9 mouse cellular contexts compared by ENCODE assay signal in the genomic region with DNA sequence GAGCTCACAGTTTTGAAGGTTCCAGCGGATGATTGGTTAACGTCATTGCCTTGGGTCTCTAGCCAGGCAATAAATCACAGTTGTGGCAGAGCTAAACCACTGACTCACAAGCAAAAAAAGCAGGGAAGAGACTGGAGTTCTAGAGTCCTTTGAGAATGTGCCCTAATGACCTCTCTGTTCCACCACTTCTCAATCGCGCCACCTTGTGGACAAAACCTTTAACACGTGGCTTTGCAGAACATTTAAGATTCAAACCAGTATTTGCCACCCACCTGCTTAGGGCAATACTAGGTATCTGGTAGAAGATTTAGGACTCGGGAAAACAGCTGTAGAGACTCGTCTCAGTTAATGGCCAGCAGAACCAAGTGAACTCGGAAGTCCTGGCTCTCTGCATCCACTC.
DNase-seq lines count a peak whose midpoint lies in the region; ATAC-seq and TF ChIP-seq lines count a peak whose summit lies in the region.
"Had no signal": no experiment of that assay in that cellular context is flagged by ENCODE, and none has a peak within 500 bp of the region (broad histone marks: within the 10 kb centered on the region; RNA-seq: fewer than 3 reads in every experiment).

No protein-coding gene starts in this region.

- no peak for ATAC-seq in lung, postnatal 0 days
- ATAC-seq in kidney, postnatal 0 days (replicated peaks; ENCODE audit: low FRiP score, low read depth), result no peak

- no peak overlapping the region for H3K4me3 ChIP-seq in lung, postnatal 0 days (ENCODE audit: low read depth, low read length)
- H3K4me3 ChIP-seq in kidney, postnatal 0 days (replicated peaks; ENCODE audit: low read depth, low read length), result no peak overlapping the region
- H3K4me3 ChIP-seq: limb, embryonic 13.5 days had no signal

- TF ChIP-seq EP300 in lung, postnatal 0 days (IDR thresholded peaks at IDR 0.05), result no peak

- no peak; the same call in 1 of the 2 replicates for TF ChIP-seq CTCF in lung, postnatal 0 days (IDR thresholded peaks at IDR 0.05)
- peak; percentile 44 for TF ChIP-seq CTCF in kidney, postnatal 0 days (IDR thresholded peaks at IDR 0.05; ENCODE audit: low read depth)

- WGBS in lung, postnatal 0 days, result 48% methylated on average over 8 of the region's 8 CpGs
- 54% methylated on average over 8 of the region's 8 CpGs for WGBS in kidney, postnatal 0 days

- peak; percentile 12 for DNase-seq in gastrocnemius, postnatal 14 days
- DNase-seq in gastrocnemius, adult 18-20 months (ENCODE audit: low spot score), result no peak
- DNase-seq in lung, adult 18-20 months, result peak; percentile 5 to 34
- DNase-seq in lung, postnatal 0 days (ENCODE audit: low spot score), result no peak
- peak; percentile 57 for DNase-seq in brain, adult 2 months (ENCODE audit: low read depth, low spot score)
- DNase-seq in kidney, postnatal 0 days (ENCODE audit: low spot score), result peak; percentile 6
- DNase-seq in yolk sac, embryonic 10.5 days (ENCODE audit: low spot score), result peak; percentile 6
- DNase-seq in gastrocnemius, postnatal 36 days, result no peak

- H3K27ac ChIP-seq in lung, postnatal 0 days (ENCODE audit: low read length), result no peak overlapping the region
- no peak overlapping the region for H3K27ac ChIP-seq in kidney, postnatal 0 days
- H3K27ac ChIP-seq: limb, embryonic 13.5 days had no signal

- H3K36me3 ChIP-seq in lung, postnatal 0 days (ENCODE audit: insufficient read depth, low read length), result no peaks in the 10 kb centered on the region
- no peaks in the 10 kb centered on the region for H3K36me3 ChIP-seq in kidney, postnatal 0 days (ENCODE audit: insufficient read depth, low read length)
- H3K36me3 ChIP-seq: limb, embryonic 13.5 days had no signal

- no peak overlapping the region for H3K4me2 ChIP-seq in lung, postnatal 0 days (replicated peaks; ENCODE audit: low read depth, low read length)
- no peak overlapping the region for H3K4me2 ChIP-seq in kidney, postnatal 0 days (ENCODE audit: low read length)
- H3K4me2 ChIP-seq: limb, embryonic 13.5 days had no signal

- no peaks in the 10 kb centered on the region for H3K27me3 ChIP-seq in lung, postnatal 0 days (replicated peaks; ENCODE audit: insufficient read depth, low read length)
- H3K27me3 ChIP-seq in kidney, postnatal 0 days (ENCODE audit: insufficient read depth, low read length), result no peaks in the 10 kb centered on the region
- H3K27me3 ChIP-seq: limb, embryonic 13.5 days had no signal

- intact Hi-C loops in gastrocnemius, postnatal 14 days (cut with DNase I; ENCODE audit: low total_unique reads), result loop anchor here (10.0 kb wide), 1 partner anchor 248 kb away; no protein-coding TSS in a partner anchor
- intact Hi-C loops in gastrocnemius, postnatal 36 days (cut with DNase I), result no loop called here

- no peak overlapping the region for H3K9ac ChIP-seq in lung, postnatal 0 days (replicated peaks; ENCODE audit: low read depth)
- no peak overlapping the region for H3K9ac ChIP-seq in kidney, postnatal 0 days (ENCODE audit: low read depth, low read length)
- H3K9ac ChIP-seq: limb, embryonic 13.5 days had no signal

- H3K9me3 ChIP-seq in lung, postnatal 0 days (ENCODE audit: low read length), result no peaks in the 10 kb centered on the region
- H3K9me3 ChIP-seq in kidney, postnatal 0 days (replicated peaks; ENCODE audit: low read length), result no peaks in the 10 kb centered on the region
- H3K9me3 ChIP-seq: limb, embryonic 13.5 days had no signal

- H3K4me1 ChIP-seq in lung, postnatal 0 days (ENCODE audit: insufficient read depth, low read depth, low read length), result no peaks in the 10 kb centered on the region
- H3K4me1 ChIP-seq in kidney, postnatal 0 days (replicated peaks; ENCODE audit: insufficient read depth, low read length), result no peaks in the 10 kb centered on the region
- H3K4me1 ChIP-seq: limb, embryonic 13.5 days had no signal

Comparison
In these comparisons a context has a peak if more than half of its experiments do, and no peak if none do; other contexts are left out.
1. DNase-seq: peak in gastrocnemius, postnatal 14 days (single experiment), lung, adult 18-20 months (2 of 2), brain, adult 2 months (single experiment), kidney, postnatal 0 days (single experiment) and yolk sac, embryonic 10.5 days (single experiment); none in gastrocnemius, adult 18-20 months (single experiment), lung, postnatal 0 days (single experiment) and gastrocnemius, postnatal 36 days (0 of 2).